Mouse (Mus musculus): Measurements from ENCODE around the gene Hist2h3b.

The Hist2h3b gene

DNA sequence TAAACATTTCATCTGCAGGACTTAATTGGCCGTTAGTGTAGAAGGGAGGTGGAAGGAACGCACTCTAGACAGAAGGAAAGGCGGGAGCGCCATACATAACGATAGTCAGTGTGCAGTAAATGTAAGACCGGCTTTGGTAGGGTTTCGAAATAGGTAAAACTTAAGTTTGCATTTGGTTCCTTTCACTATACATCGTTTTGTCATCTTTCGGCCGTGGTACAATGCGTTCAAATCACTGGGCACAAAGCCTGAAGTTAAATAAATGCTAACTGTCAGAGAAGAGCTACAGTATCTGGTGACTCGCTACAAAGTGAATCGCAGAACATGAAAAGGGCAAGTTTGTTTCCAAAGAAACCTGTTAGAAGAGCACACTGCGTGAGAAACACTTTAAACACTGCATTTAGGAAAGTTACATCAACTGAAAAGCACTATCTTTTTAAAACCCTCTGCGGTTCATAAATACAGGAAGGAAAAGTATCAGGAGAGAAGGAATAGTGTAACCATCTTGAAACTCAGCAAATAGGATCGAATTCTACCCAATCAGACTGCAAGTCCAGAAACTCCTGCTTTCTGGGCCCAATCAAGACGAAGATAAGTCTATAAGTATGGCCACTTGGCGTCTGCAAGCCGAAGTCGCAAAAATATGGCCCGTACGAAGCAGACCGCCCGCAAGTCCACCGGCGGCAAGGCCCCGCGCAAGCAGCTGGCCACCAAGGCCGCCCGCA is at the start of gene Hist2h3b:
Gene Hist2h3b (plus strand): TSS at position 604 of the 725 bp plus-strand sequence.
- peak; percentile 88 for DNase-seq (ENCODE audit: low spot score)

DNA sequence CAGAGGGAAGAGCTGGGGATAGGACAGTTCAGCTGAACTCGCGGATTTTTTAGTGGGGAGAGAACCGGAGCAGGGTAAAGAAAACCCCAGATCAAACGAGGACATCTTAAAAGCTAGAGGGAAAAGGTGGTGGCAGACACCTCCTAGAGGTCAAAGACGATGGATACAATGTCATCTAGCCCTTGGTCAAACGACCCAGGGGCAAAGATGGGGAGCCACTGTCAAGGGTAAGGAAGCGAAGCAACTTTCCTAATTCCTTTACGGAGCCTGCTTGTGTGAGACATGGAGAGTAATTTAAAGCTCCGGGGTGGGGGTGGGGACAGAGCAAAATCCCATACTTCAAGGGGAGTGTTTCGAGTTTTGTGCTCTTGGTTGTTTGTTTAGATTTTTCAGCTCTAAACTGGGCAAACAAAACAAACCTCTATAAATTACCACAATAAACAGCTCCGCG is 49.2 kb upstream of the Hist2h3b start:
- DNase-seq (ENCODE audit: low spot score): peak; percentile 72

DNA sequence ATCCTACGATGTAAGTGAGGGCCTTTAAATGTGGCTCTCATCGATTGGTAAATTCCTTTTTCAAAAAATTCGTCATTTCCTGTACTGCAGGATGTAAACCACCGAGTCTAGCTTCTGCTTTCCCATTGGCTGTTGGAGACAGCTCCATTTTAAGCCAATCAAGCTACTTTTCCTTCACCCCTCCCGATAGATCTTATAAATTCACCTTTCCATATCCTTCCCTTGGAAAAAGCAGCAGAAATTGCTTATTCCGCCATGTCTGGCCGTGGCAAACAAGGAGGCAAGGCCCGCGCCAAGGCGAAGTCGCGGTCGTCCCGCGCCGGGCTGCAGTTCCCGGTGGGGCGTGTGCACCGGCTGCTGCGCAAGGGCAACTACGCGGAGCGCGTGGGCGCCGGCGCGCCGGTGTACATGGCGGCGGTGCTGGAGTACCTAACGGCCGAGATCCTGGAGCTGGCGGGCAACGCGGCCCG is 48.8 kb upstream of the Hist2h3b start, which contains the start of the genes Bola1 and Hist2h2ab:
Gene Bola1 (minus strand): TSS at position 49 of the 470 bp plus-strand sequence.
Gene Hist2h2ab (plus strand): TSS at position 205 of the 470 bp plus-strand sequence.
- DNase-seq (ENCODE audit: low spot score): peak; percentile 91

DNA sequence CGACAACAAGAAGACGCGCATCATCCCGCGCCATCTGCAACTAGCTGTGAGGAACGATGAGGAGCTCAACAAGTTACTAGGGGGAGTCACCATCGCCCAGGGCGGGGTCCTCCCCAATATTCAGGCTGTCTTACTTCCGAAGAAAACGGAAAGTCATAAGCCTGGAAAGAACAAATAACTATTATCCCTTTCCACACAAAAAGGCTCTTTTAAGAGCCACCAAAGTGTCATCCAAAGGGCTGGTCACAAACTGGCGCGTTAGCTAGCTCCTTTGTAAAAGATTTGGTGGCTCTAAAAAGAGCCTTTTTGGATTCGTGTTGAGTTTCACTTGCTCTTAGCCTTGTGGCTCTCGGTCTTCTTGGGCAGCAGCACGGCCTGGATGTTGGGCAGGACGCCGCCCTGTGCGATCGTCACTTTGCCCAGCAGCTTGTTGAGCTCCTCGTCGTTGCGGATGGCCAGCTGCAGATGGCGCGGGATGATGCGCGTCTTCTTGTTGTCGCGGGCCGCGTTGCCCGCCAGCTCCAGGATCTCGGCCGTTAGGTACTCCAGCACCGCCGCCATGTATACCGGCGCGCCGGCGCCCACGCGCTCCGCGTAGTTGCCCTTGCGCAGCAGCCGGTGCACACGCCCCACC is 48.2 kb upstream of the Hist2h3b start:
- peak; percentile 75 for DNase-seq (ENCODE audit: low spot score)

DNA sequence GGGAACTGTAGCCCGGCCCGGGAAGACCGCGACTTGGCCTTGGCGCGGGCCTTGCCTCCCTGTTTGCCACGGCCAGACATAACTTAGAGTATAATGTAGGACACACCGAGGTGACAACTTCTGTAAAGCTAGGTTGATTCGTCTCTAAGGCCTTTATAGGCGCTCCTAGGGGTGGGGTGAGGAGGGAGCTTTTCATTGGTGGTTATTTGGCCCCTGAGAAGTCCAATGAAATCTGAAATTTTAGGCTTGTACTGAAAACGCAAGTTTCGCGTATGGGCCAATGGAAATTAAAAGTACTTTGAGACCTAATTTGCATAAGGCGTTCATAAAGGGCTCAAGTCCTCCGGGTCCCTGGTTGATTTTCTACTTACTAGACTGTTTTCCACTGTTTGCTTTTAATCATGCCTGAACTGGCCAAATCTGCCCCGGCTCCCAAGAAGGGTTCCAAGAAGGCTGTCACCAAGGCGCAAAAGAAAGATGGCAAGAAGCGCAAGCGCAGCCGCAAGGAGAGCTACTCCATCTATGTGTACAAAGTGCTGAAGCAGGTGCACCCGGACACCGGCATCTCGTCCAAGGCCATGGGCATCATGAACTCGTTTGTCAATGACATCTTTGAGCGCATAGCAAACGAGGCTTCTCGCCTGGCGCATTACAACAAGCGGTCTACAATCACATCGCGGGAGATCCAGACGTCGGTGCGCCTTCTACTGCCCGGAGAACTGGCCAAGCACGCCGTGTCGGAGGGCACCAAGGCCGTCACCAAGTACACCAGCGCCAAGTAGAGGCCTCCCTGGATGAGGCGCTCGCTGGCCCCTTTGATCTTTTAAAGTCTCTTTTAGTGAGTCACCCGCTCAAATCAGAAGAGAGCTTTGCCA is 47.5 kb upstream of the Hist2h3b start, which contains the start of the genes Hist2h2ac and Hist2h2be:
Gene Hist2h2ac (minus strand): TSS at position 116 of the 875 bp plus-strand sequence.
Gene Hist2h2be (plus strand): TSS at position 355 of the 875 bp plus-strand sequence.
- DNase-seq (ENCODE audit: low spot score): peak; percentile 97

DNA sequence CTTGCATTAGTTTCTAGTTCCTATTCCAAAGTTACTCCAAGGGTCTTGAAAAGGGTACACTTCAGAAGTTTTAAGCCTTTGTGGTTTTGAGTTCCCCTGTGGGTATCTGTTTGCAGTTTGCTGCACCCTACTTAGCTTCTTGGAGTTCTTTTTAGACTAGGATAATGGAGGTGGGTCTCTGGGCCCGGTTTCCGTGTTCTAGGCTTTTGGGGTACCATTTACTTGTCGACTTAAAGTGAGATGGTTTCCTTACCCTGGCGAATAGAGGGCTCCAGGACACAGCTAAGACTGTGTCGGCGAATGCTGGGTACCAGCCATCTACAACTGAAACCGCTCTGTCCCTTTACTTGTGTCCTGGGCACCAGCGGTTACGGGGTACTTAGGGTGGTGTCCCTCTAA is 46.8 kb upstream of the Hist2h3b start:
- DNase-seq (ENCODE audit: low spot score): no peak

DNA sequence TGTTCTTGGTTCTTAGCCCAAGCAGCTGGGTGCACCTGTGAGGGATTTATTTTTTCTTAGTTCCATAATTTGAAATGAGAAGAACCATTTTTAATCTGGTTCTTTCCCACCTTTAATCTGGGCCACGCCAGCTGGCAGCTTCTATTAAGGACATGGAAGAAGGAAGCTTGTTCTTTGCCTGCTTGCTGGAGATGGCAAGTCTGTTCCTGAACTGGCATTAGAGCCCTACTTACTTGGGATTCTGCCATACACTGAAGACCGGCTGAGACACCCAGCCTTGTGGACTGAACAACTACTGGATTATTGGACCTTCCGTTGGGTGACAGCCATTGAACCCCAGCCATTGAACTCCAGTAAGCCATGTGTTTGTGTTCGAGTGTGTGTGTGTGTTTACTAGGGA is 45.7 kb upstream of the Hist2h3b start:
- DNase-seq (ENCODE audit: low spot score): no peak

DNA sequence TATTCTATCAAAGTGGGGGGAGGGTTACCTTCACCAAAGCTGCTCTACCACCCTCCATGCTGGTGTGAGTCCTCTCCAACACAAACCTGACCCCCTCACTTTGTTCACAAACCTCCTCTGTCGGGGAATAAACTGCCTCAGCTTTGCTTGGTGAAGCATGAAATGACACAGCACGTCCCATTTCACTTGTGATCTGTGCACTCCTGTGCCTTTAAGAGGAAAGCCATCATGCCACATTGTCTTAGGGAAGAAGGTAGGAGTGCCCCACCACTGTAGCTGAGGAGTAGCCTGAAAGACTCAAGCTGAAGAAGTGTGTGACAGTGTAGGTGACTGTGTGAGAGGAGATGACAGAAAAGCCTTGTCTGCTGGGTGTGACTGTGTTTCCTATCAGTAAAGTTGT is 43.0 kb upstream of the Hist2h3b start:
- DNase-seq (ENCODE audit: low spot score): no peak

DNA sequence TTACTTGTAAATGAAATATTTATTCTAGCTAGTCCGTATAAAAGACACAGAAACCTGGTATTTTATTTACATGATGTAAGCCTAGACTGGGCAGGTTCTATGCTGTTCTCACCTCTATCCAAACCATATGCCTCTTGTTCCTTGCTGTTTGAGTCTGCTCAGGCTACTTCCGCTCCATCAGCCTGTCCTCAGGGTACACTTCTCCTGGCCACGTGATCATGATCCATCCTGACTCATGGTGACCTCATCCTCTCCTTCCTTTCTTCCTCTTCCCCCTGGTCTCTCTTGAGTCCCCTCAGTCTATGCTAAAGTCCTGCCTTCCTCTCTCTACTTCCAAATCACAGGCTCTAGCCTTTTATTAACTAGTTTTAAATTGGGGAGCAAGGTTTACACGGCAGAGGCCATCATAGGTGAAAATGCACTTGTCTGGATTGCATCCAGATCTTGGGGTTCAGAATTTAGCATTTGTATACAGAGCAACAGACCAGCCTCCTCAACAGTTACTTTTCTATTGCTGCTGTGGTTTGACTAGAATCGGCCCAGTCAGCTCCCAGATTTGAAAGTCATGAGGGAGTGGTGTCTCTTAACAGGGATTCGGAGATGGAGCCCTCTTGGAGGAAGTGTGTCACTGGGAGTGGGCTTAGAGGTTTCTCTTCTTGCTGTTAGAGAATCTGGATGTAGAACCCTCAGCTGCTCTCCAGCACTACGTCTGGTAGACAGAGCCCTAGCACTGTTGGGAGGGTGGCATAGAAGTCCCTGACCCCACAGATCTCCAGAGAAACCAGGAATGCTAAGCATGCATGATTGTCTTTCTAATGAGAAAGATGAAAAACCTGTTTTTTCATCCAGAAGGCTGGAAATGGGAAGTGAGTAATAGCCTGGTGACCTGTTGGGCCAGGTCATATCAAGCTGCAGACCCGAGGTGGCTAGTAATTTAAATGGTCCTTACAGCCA is 41.5 kb upstream of the Hist2h3b start:
- no peak for DNase-seq (ENCODE audit: low spot score)

DNA sequence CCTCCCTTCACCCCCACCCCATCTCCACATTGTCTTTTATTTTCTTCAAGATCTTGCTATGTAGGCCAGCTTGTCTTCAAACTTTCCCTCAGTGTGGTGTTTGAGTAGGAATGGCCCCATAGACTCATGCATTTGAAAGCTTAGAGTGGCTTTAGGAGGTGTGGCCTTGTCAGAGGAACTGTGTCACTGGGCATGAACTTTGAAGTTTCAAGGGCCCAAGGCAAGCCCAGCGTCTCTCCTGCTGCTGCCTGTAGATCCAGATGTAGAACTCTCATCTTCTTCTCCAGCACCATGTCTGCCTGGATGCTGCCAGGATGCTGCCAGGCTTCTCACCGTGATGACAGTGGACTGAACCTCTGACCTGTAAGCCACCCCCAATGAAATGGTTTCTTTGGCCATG is 39.6 kb upstream of the Hist2h3b start:
- no peak for DNase-seq (ENCODE audit: low spot score)

DNA sequence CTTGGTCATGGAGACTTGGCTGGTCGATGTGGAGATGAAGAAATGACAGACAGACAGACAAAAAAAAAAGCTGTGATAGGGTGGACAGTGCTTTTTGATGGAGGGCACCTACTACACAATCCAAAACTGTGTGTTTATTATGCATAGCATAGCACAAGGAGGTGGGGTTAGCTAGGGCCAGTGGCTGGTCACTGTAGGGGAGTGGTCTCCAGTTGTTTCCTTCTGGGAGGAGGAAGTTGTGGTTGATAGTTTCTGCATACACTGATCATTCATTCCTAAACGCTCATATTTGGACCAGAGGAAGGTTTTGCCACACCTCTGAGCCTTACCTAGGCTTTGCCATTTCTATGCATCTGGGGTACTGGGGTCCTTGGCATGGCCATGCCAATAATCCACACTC is 38.0 kb upstream of the Hist2h3b start:
- no peak for DNase-seq (ENCODE audit: low spot score)

DNA sequence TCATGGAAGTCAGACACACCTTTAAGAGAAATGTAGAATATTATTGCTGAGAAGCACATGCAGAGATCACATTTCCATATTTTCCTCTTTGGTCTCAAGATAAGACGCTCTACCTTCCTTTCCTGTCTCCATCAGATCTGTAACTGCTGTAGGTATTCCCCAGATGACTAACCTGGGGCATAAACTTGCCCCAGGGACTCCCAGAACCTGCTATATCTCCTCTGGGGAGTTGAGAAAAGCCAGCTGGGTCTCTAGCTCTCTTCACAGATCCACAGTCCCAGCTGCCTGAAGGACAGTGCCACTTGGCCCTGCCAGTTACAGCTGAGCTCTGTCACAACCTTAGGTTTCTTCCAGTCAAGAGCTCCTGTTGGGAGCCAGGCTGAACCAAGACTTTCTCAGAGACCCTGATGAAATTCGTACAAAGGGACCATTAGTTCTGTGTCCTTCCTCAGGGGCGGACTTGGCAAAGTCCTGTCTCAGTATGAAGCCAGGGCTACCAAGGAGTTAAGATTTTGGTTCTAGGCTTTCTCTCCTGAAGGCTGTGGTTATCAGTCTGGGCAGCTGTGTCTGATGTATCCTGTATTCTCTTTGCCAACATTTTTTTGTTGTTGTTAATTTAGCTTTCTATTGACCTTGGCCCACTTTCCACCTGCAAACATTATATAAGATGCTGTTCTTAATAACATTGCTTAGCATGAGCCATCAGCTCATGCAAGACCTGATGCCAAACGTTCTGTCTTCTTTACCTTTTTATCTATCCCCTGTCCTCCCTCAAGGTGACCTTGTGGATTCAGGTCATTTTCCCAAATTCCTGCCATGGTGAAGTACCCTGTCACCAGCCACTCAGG is 37.3 kb upstream of the Hist2h3b start:
- DNase-seq (ENCODE audit: low spot score): no peak

DNA sequence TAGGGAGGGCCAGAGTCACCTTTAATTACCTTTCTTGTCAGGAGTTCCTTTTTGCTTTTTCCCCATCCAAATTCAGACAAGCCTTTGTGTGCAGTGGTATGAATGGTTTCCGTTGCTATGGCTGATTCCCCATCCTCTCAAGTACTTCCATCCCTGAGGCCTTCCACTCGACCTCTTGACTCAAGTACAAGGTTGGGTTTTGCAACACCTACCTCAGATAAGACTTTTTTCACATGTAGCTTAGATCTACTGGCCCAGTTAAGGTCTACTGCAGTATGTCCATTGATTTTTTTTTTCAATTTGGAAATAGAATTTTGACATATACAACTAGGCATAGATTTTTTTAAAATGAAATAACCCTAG is 36.7 kb upstream of the Hist2h3b start:
- no peak for DNase-seq (ENCODE audit: low spot score)

DNA sequence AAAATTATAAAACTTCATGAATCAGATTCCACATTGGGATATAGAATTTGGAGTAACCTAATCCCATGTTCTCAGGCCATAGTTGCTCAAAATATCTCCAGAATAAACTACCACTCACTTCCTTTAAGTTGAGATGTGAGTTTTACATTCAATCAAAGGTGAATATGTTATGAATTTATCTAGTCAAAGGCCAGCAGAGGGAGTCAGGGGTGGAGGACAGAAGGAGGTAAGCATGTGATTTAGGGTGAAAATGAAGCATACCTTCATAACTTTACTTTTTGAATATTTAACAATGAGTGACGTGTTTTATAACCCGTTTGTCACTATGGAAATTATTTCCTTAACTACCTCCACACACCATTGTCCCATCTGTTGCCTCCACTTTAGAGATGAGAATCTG is 33.5 kb upstream of the Hist2h3b start:
- DNase-seq (ENCODE audit: low spot score): no peak

DNA sequence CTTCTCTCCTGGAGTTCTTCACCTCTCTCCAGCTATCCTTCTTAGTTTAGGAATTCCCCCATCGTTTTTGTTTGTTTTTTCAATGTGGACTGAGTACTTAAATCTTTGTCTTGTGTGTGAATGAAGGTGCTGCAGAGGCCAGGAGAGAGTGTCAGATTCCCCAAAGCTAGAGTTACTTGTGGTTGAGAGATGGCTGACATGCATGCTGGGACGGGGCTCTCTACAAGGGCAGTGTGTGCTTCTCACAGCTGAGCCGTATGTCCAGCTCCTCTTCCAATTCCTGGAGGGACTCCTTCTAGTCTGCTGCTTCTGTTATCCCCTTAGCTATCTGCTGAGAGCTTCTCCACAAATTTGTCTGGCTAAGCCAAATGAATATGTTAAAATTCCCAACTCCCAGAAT is 32.6 kb upstream of the Hist2h3b start:
- no peak for DNase-seq (ENCODE audit: low spot score)

DNA sequence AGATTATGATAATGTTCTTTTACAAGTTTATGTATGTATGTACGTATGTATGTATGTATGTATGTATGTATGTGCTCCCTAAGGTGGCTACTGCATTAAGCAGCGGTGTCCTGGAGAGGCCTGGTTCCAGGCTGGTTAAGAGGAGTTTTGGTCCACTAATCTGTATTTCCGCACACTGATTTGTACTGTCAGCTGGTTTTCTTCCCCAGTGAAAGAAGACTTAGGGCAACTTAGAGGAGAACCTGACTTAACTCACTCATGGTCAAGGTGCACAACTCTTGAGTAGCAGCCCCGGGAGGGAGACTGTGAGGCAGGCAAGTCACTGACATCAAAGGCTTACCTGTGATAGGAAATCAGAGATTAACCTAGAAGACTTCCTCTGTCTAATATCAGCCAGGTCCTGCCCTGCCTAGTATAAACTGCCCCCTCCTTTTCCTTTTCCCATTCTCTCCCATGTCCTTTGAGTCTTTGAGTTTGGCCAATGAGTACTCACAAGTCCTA is 31.6 kb upstream of the Hist2h3b start:
- no peak for DNase-seq (ENCODE audit: low spot score)

DNA sequence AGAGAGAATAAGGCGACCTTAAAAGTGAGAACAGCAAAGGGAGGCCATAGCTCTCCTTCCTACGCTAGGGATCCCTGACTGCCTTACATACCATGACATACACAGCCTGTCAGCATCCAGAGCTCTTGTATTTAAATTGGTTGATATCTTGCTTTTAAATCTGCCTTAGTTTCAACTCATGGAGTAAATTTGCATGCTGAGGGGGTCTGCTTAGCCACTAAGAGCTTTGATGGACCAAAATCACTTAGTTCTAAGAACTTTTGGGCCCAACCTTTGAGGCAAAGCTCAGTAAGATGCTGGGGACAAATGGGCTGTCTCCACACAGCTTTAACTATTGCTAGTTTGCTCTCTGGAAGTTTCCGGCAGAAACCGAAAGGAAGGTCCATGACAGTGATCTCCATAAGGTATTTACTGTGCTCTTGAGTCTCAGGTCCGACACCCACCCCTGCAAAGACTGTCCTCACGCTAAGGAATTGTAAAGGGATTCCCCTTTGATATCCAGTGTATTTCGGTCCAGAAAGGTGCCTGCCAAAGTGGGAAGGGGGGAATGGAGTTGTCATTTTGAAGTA is 31.0 kb upstream of the Hist2h3b start:
- DNase-seq (ENCODE audit: low spot score): peak; percentile 67

DNA sequence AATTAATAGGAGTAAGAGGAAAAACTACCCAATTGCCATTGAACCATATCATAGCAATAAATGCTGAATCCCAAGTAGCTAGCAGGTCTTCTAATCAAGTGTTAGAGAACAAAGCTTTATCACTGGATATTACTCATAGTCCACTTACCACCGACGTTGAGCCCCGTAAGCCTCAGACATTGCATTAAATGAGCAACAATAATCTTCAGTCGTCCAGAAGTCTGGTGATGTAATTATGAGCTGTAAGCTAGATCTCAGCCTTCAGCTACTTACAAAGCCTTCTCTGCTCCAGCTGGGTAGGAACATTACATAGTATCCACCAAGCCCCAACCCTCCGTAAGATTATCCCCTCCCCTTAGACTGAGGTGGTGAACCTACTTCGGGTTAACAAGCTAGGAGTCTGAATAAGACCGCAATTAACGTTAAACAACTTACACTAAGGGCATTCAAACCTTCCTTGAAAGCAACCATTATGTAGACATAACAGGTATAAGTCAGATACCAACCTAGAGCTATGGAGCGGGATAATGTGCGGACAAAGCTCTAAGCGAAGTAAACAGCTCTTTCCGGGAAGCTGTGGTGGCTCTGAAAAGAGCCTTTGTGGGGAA is 30.4 kb upstream of the Hist2h3b start:
- peak; percentile 81 for DNase-seq (ENCODE audit: low spot score)

All from embryo, embryonic 10.5 days (tissue).